Mouse (Mus musculus): ENCODE measurements at regions not wholly inside any gene's neighbourhood (a gene's known extent, or its start where the extent isn't known, plus 50 kb on each side); places are given as distances from the start of the nearest gene placed in this dataset.

GRCm38 (mm10) chr3:141279041-141279554 is 66.9 kb upstream of the Pdha2 start:
- no peak for DNase-seq (ENCODE audit: low spot score in 2 of 2)

DNA sequence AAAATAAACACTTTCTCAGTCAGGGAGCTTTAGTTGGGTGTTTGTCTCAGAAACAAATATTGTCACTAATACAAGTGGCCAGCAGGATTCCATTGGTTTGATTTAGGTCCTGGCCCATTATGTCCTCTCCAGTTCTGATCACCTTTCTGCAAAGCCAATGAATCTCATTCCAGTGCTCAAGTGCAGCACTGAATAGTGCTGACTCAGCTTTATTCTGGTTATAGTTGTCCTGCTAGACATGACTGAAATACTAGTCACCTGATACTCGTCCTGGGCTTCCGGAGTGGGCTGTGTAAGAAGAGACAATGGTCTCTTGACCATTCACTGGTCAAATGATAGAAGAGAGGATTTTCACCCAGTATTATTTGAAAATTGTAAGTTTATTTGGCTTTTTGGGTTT is 81.6 kb upstream of the Pdha2 start:
- DNase-seq (ENCODE audit: low spot score in 2 of 2), result no peak

GRCm38 (mm10) chr3:141296897-141297296 is 84.7 kb upstream of the Pdha2 start:
- no peak for DNase-seq (ENCODE audit: low spot score in 2 of 2)

GRCm38 (mm10) chr3:141299749-141300148 is 87.6 kb upstream of the Pdha2 start:
- no peak for DNase-seq (ENCODE audit: low spot score in 2 of 2)

DNA sequence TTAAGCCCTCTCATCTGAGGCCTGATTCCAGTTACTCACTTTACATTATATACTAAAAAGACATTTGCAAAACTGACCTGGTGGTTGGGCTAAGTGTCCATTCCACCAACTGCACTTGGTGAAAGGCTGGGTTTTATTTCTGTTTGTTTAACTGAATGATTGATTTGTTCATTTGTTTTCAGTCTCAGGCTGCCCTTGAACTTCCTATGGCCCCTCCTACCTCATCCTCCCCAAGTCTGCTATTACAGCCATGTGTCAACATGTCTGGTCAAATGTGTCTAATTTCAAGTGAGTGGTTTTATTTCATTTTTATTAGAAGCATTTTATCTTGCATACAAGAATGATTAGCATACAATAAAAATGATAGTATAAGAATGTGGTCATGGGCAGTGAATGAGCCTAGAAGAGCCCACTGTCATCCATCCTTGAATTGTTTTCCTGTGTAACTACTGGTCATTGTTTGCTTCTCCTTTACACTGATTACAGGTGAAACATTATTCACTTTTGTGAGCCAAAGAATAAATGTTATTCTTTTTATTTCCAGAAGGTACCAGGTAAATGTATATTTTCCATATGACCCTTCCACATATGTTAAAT is 121.5 kb upstream of the Pdha2 start:
- no peak for DNase-seq (ENCODE audit: low spot score in 2 of 2)

GRCm38 (mm10) chr3:141338224-141338982 is 126.2 kb upstream of the Pdha2 start:
- DNase-seq (ENCODE audit: low spot score in 2 of 2), result no peak

GRCm38 (mm10) chr3:141353961-141354360 is 111.1 kb upstream of the Unc5c start:
- no peak for DNase-seq (ENCODE audit: low spot score in 2 of 2)

GRCm38 (mm10) chr3:141393005-141393404 is 72.0 kb upstream of the Unc5c start:
- DNase-seq (ENCODE audit: low spot score in 2 of 2), result no peak

- DNase-seq (ENCODE audit: low spot score in 2 of 2), result peak; percentile 18 to 23
These were observed 66.8 kb upstream of the Unc5c start for GRCm38 (mm10) chr3:141398214-141398613.
